Mouse (Mus musculus) forebrain, embryonic 15.5 days (tissue): Measurements from ENCODE around the gene Cuta. TPM values are rescaled to one million over a fixed set of nuclear protein-coding genes. Genes with fewer than 3 reads are reported as not detected.
A peak's percentile ranks its signal among the peaks of the same experiment; 100 is the strongest.

ENCODE experiments used
- ATAC-seq: fragments of 200-750 bp; cut with Nextera tagmentation; replicated peaks from 2 replicates; pipeline ENCODE4 v1.8.0; 2017; ENCODE audit warnings: mild to moderate bottlenecking, moderate TSS enrichment, moderate library complexity
- H3K27ac ChIP-seq: fragments of 300-500 bp; sonication (generic); replicated peaks from 2 replicates; pipeline ENCODE4 v1.5.1; 2015; ENCODE audit warnings: mild to moderate bottlenecking, inconsistent platforms
- H3K27me3 ChIP-seq: fragments of 300-500 bp; sonication (generic); 2 replicates; pipeline ENCODE4 v1.6.1; 2015; ENCODE audit warnings: inconsistent platforms
- H3K36me3 ChIP-seq: fragments of 300-500 bp; sonication (generic); 2 replicates; pipeline ENCODE4 v1.6.1; 2015; ENCODE audit warnings: mild to moderate bottlenecking, inconsistent platforms
- H3K4me1 ChIP-seq: fragments of 300-500 bp; sonication (generic); 2 replicates; pipeline ENCODE4 v1.6.1; 2015; ENCODE audit warnings: inconsistent platforms
- H3K4me2 ChIP-seq: fragments of 300-500 bp; sonication (generic); replicated peaks from 2 replicates; pipeline ENCODE4 v1.6.1; 2015; ENCODE audit warnings: mild to moderate bottlenecking, inconsistent platforms
- H3K4me3 ChIP-seq: fragments of 300-500 bp; sonication (generic); 2 replicates; pipeline ENCODE4 v1.5.1; 2015; ENCODE audit warnings: mild to moderate bottlenecking, inconsistent platforms
- H3K9ac ChIP-seq: fragments of 300-500 bp; sonication (generic); replicated peaks from 2 replicates; pipeline ENCODE4 v1.6.1; 2015; ENCODE audit warnings: mild to moderate bottlenecking, inconsistent platforms
- H3K9me3 ChIP-seq: fragments of 300-500 bp; sonication (generic); 2 replicates; pipeline ENCODE4 v1.6.1; 2016; ENCODE audit warnings: inconsistent platforms
- WGBS: fragments of 180-500 bp; shearing (Covaris S2); methylation state at CpG from one replicate; pipeline ENCODE4 v1.1.7; 2015; ENCODE audit warnings: mixed read lengths; 5-methylcytosine and 5-hydroxymethylcytosine counted together
- polyA plus RNA-seq: library from polyadenylated mRNA; unstranded; fragments of >200 nt; fragmentation: Nextera tagmentation; extraction: Ambion mirVana; gene quantifications from 2 replicates; pipeline ENCODE4 v1.2.1, GENCODE M21; 2015

Cuta gene
- polyA plus RNA-seq, 1 experiment from 2014 or later = 144 TPM

GRCm38 (mm10) chr17:26951952-26952877 lies 12.8 kb upstream of the Cuta start:
- ATAC-seq = peak; percentile 30; the same call in 1 of the 2 replicates
- Histone ChIP-seq H3K4me3 (peak overlapping the region; percentile 71), H3K4me2 (peak overlapping the region; percentile 87), H3K27ac (peak overlapping the region; percentile 88), H3K9ac (peak overlapping the region; percentile 51), H3K9me3 (no peaks in the 10 kb centered on the region), H3K4me1 (peaks cover 62% of the 10 kb centered on the region), H3K36me3 (peaks cover 31% of the 10 kb centered on the region), H3K27me3 (no peaks in the 10 kb centered on the region)
- WGBS = 3% methylated on average over 22 of the region's 23 CpGs

GRCm38 (mm10) chr17:26951406-26951805 lies 12.0 kb upstream of the Cuta start:
- Histone ChIP-seq H3K27ac (peak overlapping the region; percentile 88), H3K27me3 (no peaks in the 10 kb centered on the region), H3K9me3 (no peaks in the 10 kb centered on the region), H3K36me3 (peaks cover 23% of the 10 kb centered on the region), H3K4me2 (peak overlapping the region; percentile 87), H3K4me3 (peak overlapping the region; percentile 71), H3K9ac (peak overlapping the region; percentile 51), H3K4me1 (peaks cover 70% of the 10 kb centered on the region)
- WGBS = 0% methylated on average over 11 of the region's 11 CpGs
- peak; percentile 66 for ATAC-seq

GRCm38 (mm10) chr17:26950560-26951288 lies 11.4 kb upstream of the Cuta start:
- 0 out of 2 replicates have a peak, but pooled peaks have one; percentile 7 for ATAC-seq
- 30% methylated on average over 7 of the region's 7 CpGs for WGBS
- Histone ChIP-seq H3K9me3 (no peaks in the 10 kb centered on the region), H3K27ac (peak overlapping the region; percentile 88), H3K27me3 (no peaks in the 10 kb centered on the region), H3K4me2 (peak overlapping the region; percentile 87), H3K9ac (peak overlapping the region; percentile 51), H3K4me3 (peak overlapping the region; percentile 71), H3K4me1 (peaks cover 77% of the 10 kb centered on the region), H3K36me3 (peaks cover 16% of the 10 kb centered on the region)

GRCm38 (mm10) chr17:26949866-26950265 lies 10.5 kb upstream of the Cuta start:
- peak overlapping the region; percentile 87 for H3K4me2 ChIP-seq
- peak overlapping the region; percentile 88 for H3K27ac ChIP-seq
- peak overlapping the region; percentile 71 for H3K4me3 ChIP-seq
- H3K9me3 ChIP-seq = no peaks in the 10 kb centered on the region
- 35% methylated on average over 5 of the region's 5 CpGs for WGBS
- peaks cover 7% of the 10 kb centered on the region for H3K36me3 ChIP-seq
- peak overlapping the region; percentile 81 for H3K9ac ChIP-seq
- no peak for ATAC-seq
- peaks cover 85% of the 10 kb centered on the region for H3K4me1 ChIP-seq
- H3K27me3 ChIP-seq = no peaks in the 10 kb centered on the region

- H3K27me3 ChIP-seq = no peaks in the 10 kb centered on the region
- H3K4me3 ChIP-seq = peak overlapping the region; percentile 71
- no peaks in the 10 kb centered on the region for H3K9me3 ChIP-seq
- peaks cover 91% of the 10 kb centered on the region for H3K4me1 ChIP-seq
- WGBS = 9% methylated on average over 13 of the region's 14 CpGs
- no peak for ATAC-seq
- H3K36me3 ChIP-seq = peaks cover 3% of the 10 kb centered on the region; the same call in 1 of the 2 replicates
- H3K9ac ChIP-seq = peak overlapping the region; percentile 81
- peak overlapping the region; percentile 87 for H3K4me2 ChIP-seq
- peak overlapping the region; percentile 88 for H3K27ac ChIP-seq
These were observed 9.7 kb upstream of the Cuta start for GRCm38 (mm10) chr17:26949051-26949577.

- H3K9ac ChIP-seq = peak overlapping the region; percentile 81
- peak overlapping the region; percentile 71 for H3K4me3 ChIP-seq
- peaks cover 91% of the 10 kb centered on the region for H3K4me1 ChIP-seq
- H3K9me3 ChIP-seq = no peaks in the 10 kb centered on the region
- peaks cover 3% of the 10 kb centered on the region; the same call in 1 of the 2 replicates for H3K36me3 ChIP-seq
- ATAC-seq = no peak
- H3K27ac ChIP-seq = peak overlapping the region; percentile 88
- peak overlapping the region; percentile 87 for H3K4me2 ChIP-seq
- WGBS = under 1% methylated on average over 26 of the region's 87 CpGs
- no peaks in the 10 kb centered on the region for H3K27me3 ChIP-seq
These were observed 9.1 kb upstream of the Cuta start for GRCm38 (mm10) chr17:26948316-26949050.

GRCm38 (mm10) chr17:26947231-26948100 lies 8.1 kb upstream of the Cuta start:
- peaks cover 91% of the 10 kb centered on the region for H3K4me1 ChIP-seq
- 23% methylated on average over 12 of the region's 12 CpGs for WGBS
- no peaks in the 10 kb centered on the region for H3K27me3 ChIP-seq
- H3K9me3 ChIP-seq = no peaks in the 10 kb centered on the region
- H3K4me2 ChIP-seq = peak overlapping the region; percentile 84
- no peaks in the 10 kb centered on the region for H3K36me3 ChIP-seq
- ATAC-seq = no peak
- H3K9ac ChIP-seq = peak overlapping the region; percentile 60
- H3K4me3 ChIP-seq = peak overlapping the region; percentile 44
- peak overlapping the region; percentile 91 for H3K27ac ChIP-seq

- Histone ChIP-seq H3K9ac (peak overlapping the region; percentile 60), H3K4me2 (peak overlapping the region; percentile 84), H3K4me1 (peaks cover 88% of the 10 kb centered on the region), H3K27me3 (no peaks in the 10 kb centered on the region), H3K36me3 (no peaks in the 10 kb centered on the region), H3K9me3 (no peaks in the 10 kb centered on the region), H3K27ac (peak overlapping the region; percentile 91), H3K4me3 (peak overlapping the region; percentile 44)
- ATAC-seq = peak; percentile 6; the same call in 1 of the 2 replicates
- under 1% methylated on average over 37 of the region's 37 CpGs for WGBS
These were observed 7.2 kb upstream of the Cuta start for GRCm38 (mm10) chr17:26946567-26946966.

GRCm38 (mm10) chr17:26945824-26946495 lies 6.6 kb upstream of the Cuta start:
- H3K4me2 ChIP-seq = peak overlapping the region; percentile 84
- H3K27ac ChIP-seq = peak overlapping the region; percentile 91
- H3K4me1 ChIP-seq = peaks cover 83% of the 10 kb centered on the region
- H3K9ac ChIP-seq = peak overlapping the region; percentile 60
- H3K4me3 ChIP-seq = peak overlapping the region; percentile 44
- no peaks in the 10 kb centered on the region for H3K36me3 ChIP-seq
- 22% methylated on average over 13 of the region's 13 CpGs for WGBS
- no peak for ATAC-seq
- H3K27me3 ChIP-seq = no peaks in the 10 kb centered on the region
- H3K9me3 ChIP-seq = no peaks in the 10 kb centered on the region

- H3K9me3 ChIP-seq = no peaks in the 10 kb centered on the region
- H3K4me3 ChIP-seq = peak overlapping the region; percentile 51
- peak overlapping the region; percentile 69 for H3K9ac ChIP-seq
- peak overlapping the region; percentile 98 for H3K27ac ChIP-seq
- 9% methylated on average over 4 of the region's 4 CpGs for WGBS
- ATAC-seq = no peak
- peak overlapping the region; percentile 99 for H3K4me2 ChIP-seq
- H3K36me3 ChIP-seq = 0 out of 2 replicates have a peak, but pooled peaks cover 5% of the 10 kb centered on the region
- peaks cover 81% of the 10 kb centered on the region for H3K4me1 ChIP-seq
- H3K27me3 ChIP-seq = no peaks in the 10 kb centered on the region
These were observed 2.6 kb upstream of the Cuta start for GRCm38 (mm10) chr17:26941841-26942570.
